Mouse (Mus musculus): Measurements from ENCODE around the gene Mog. TPM values are rescaled to one million over a fixed set of nuclear protein-coding genes. Genes with fewer than 3 reads are reported as not detected.
A peak's percentile ranks its signal among the peaks of the same experiment; 100 is the strongest.
"Not testable (repeated sequence)": the region's sequence is repeated elsewhere in the genome, so short reads cannot be mapped to it uniquely, and the experiment has no call there.

Gene Mog
- total RNA-seq, 1 experiment from 2014 or later: not detected

DNA sequence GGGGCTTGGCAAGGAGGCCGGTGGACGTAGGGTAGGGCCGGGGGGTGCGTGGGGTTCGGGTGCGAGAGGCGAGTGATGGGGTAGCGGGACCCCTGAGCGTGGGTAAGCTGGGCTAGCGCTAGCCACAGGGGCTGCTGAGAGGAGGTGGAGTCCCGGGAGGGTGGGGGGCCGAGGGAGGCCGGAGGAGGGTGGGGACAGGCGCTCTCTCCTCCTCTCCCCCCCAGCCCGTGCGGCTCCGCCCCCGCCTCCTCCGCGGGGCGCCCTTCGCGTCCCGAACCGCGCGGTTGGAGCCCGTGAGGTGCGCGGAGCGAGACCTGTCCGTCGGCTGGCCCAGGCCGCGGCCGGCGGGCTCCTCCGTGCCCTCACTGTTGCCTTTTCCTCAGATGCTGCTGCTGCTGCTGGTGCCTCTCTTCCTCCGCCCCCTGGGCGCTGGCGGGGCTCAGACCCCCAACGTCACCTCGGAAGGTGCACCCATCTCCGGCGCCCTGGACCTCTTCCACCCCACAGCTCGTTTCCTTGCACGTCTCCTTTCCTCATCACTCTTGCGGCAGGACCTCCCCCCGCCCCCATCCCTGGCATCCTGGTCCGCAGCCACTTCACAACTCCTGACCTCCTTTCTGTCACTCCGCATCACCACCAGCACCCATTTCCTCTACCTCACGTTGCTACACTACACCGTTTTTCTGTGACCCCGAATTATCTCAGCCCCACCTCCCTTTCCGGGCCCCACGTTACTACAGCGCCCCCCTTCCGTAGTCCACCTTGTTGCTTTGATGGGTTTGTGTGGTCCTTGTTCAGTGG is 23.3 kb upstream of the Mog start:
- peak; percentile 20 for ATAC-seq (replicated peaks; ENCODE audit: low read depth, poor library complexity, severe bottlenecking)

DNA sequence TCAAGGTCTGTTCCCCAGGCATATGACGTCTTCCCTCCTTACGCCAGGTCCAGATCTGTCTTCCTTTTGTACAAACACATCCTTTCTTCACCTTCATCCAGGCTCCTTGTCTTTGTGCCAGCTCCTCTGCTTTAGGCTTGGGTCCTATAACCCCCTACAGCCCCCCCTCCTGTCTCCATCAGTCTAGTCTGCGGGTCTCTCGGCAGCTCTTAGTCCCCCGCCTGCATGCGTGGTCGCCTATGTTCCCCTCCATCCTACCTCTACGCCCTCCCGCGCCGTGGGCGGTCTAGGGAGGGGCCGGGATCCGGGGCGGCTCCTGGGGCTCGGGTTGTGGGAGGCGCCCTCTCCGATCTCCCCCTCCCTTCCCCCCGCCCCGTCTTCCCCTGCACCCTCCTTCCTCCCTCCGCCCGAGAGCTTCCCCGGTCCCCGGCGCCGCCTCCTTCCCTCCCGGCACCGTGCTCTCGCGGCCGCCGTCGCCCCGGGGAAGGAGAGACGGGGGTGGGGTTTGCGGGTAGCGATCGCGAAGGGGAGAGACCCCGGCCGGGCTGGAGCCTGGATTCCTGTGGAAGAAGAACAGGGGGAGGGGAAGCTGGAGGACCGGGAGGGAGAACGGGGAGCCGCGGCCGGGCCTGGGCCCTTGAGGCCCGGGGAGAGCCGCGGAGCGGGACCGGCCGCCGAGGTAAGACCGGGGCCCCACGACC is 22.6 kb upstream of the Mog start, which contains the start of gene Gabbr1:
Gene Gabbr1 (plus strand): TSS at position 356 of the 701 bp plus-strand sequence.
- peak; percentile 64 for ATAC-seq (replicated peaks; ENCODE audit: low read depth, poor library complexity, severe bottlenecking)

DNA sequence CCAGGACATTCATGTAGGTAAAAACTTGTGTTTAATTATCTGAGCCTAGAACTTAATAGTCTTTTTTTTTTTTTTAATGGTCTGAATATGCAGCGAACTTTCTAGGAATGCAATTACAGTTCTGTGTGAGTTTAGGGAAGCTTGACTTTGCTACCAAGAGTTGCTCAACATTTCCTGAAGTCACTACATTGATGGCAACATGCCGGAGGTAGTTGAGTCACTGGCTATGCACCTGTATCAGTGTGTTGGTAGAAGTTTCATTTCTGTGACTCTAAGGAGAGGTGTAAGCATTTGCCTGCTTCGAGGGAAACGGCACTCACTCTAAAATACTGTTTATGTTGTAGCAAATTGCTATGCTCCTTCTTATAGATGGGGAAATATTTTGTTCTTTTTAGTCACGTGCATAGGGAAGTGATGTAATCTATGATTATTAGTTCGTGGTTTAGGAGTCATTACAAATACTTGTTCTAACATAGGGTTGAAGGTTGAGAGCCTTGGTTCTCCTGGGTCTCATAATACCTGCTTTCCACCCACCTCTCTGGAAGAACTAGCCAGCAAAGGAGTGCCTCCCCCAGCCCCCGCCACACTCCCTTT is 21.6 kb upstream of the Mog start:
- peak; percentile 41 for ATAC-seq (replicated peaks; ENCODE audit: low read depth, poor library complexity, severe bottlenecking)

DNA sequence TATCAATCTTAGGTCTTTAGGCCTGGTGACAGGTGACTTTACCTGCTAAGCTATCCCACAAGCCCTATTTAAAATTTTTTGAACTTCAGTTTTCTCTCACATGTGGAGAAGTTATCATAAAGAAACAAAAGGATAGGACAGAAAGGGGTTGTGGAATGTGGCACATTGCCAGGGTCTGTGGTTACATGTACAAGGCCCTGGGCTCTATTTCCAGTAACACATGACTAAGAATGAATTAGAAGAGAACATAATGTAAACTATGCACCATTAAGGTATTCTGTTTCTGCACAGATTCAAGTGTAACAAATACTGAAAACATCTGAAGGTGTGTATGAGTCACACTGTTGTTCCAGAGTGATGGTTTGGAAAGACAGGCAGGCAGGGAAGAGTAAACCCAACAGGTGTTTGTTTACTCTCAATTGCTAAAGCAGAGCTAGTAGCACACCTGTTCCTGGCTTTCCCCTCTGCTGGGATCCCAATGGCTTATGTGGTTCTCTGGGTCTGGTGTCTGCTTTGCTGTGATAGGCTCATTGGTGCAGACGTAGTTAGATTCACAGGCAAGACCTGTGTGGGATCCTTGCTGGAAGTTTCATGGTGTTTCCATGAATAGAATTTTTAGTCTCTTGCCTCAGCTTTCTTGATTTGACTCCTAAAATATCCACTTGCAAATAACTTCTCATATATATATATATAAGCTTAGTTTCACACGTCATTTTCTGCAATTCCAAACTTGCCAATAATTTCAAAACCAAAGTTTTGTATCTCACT is 16.1 kb upstream of the Mog start:
- ATAC-seq (replicated peaks; ENCODE audit: low read depth, poor library complexity, severe bottlenecking): peak; percentile 52; the same call in 1 of the 2 replicates

DNA sequence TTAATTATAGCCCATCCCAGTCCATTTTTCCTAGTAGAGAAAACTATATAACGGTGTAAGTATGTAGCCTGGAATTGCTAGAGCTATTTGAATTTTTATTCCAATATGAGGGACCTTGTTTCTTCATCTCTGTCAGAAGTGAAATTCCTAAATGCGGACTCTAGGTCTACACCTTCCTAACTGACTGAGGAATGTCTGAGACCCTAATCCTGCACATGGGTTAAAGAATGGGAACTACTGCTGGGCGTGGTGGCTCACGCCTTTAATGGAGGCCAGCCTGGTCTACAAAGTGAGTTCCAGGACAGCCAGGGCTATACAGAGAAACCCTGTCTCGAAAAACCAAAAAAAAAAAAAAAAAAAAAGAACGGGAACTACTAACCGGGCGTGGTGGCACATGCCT is 6.0 kb upstream of the Mog start:
- no peak for ATAC-seq (replicated peaks; ENCODE audit: low read depth, poor library complexity, severe bottlenecking)

DNA sequence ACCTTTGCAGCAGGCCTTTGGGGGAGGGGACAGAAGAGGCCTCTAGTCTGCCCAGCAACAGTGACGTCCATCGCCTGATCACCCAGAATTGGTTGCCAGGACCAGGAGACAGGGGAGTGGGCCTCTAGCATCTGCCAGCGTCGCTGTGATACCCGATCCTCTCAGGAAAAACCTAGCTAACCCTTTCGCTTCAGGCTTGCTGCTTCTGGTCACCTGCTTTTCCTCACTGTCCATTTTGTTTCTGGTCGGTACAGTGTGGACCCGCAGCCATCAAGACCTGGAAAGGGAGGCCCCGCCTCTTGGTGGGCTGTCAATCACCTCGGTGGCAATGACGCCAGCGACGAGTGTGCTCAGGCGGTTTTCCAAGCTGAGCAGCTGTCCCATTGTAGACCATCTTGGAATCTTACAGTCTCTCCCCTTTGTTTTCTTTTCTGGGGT is 5.5 kb upstream of the Mog start:
- peak; percentile 98 for ATAC-seq (replicated peaks; ENCODE audit: low read depth, poor library complexity, severe bottlenecking)

DNA sequence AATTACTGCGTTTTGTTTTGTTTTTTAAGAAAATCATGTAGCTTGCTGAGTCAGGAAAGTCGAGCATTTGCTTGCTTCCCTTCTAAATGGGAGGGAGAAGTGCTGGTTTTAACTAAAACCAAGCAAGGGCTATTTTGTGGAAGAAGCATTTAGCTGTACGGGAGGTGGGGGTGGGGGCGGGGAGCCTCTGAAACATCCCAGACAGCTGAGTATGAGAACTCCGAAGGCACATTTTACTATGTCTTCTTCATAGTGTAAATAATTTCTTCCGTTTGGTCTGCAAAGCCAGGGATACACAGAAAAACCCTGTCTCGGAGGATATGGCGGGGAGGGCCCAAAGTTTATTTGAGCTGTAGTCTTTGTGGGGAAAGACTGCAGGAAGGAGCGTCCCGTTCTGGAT is 5.0 kb upstream of the Mog start:
- no peak for ATAC-seq (replicated peaks; ENCODE audit: low read depth, poor library complexity, severe bottlenecking)

DNA sequence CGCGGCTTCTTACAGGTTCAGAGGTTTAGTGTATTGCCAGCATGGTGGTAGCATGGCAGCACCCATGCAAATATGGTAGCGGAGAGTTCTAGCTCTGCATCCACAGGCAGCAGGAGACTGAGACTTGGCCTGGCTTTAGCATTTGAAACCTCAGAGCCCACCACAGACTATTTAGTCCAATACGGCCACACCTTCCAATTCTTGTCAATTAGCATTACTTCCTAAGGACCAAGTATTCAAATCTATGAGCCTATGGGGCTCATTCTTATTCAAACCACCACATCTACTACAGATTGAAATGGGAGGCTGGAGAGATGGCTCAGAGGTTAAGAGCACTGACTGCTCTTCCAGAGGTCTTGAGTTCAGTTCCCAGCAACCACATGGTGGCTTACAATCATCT is 4.3 kb upstream of the Mog start:
- no peak for ATAC-seq (replicated peaks; ENCODE audit: low read depth, poor library complexity, severe bottlenecking)

DNA sequence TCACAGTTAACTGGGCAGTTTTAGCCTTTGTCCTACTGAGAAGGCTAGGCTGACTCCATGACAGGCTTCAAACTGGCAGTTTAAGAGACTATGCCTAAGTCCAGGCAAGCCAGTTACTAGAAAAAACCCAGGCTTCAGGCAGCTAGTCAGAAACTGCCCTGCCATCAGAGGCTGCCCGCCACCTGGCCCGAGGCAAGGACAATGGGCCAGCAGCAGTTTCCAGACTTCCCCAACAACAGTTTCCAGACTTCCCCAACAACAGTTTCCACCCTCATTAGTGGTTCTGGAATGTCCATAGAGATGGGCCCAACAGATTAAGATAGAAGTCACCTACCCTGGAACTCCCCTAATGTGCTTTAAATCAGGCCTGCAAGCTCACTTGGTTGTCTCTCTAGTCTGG is 3.2 kb upstream of the Mog start:
- ATAC-seq (replicated peaks; ENCODE audit: low read depth, poor library complexity, severe bottlenecking): no peak

DNA sequence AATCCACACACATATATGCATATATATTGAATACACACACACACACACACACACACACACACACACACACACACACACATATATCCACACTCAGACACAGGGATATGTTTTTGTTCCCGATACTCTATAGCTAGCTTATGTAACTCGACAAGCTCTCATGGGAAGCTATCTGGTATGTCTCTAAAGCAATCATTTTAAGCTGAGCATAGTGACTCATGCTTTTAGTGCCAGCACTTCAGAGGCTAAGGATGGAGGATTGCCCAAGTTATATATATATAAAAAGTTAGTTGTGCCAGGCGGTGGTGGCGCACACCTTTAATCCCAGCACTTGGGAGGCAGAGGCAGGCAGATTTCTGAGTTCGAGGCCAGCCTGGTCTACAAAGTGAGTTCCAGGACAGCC is 4.0 kb downstream of the Mog start:
- not testable (repeated sequence) for ATAC-seq (replicated peaks; ENCODE audit: low read depth, poor library complexity, severe bottlenecking)

DNA sequence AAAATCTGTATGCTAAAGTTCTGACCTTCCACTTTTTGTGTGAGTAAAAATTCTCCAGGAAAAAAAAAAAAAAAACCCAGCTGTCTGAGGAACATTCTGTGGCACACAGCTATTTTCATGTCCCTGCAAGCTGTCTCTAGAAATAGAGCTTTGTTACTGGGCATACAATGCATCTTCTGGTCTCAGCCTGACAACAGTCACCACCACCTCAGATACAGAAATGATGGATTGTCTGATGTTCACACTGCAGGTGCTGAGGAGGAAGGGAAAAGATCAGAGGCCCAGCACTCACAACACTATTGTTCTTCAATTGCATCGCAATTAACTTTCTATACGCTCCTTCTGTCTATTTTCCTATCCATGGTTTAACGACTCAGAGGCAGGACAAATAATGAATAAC is 4.9 kb downstream of the Mog start:
- ATAC-seq (replicated peaks; ENCODE audit: low read depth, poor library complexity, severe bottlenecking): no peak

DNA sequence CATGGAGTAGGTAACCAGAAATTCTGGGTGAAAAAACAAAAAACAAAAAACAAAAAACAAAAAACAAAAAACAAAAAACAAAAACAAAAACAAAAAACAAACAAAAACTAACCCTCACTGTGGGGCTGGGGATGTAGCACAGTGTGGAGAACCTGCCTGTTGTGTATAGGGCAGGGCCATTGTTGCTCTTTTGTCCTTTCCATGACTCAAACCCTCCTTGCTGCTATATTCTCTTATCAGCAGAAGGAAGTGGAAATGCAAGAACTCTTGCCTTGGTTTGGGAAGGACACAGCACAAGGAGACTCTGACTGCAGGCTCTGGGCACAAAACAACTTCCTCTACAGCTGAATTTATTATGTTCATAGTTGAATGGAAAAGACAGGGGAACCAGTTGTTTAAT is 6.9 kb downstream of the Mog start:
- no peak for ATAC-seq (replicated peaks; ENCODE audit: low read depth, poor library complexity, severe bottlenecking)

DNA sequence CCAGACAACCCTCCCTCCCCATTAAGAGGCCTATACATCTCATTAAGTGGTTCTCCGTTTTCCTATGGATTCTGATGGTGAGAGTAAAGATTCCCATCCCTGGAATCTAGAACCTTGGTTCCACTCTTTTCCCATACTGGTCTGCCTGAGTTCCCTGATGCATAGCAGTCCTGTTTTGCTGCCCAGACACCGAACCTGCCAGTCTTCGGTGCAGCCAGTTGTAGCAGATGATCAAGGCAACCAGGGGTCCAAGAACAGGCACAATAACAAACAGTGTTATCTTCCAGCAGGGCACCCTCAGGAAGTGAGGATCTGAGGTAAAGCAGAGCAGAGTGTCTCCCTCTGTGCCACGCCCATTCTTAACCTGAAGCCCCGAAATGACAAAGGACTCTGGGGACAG is 11.1 kb downstream of the Mog start:
- no peak for ATAC-seq (replicated peaks; ENCODE audit: low read depth, poor library complexity, severe bottlenecking)

DNA sequence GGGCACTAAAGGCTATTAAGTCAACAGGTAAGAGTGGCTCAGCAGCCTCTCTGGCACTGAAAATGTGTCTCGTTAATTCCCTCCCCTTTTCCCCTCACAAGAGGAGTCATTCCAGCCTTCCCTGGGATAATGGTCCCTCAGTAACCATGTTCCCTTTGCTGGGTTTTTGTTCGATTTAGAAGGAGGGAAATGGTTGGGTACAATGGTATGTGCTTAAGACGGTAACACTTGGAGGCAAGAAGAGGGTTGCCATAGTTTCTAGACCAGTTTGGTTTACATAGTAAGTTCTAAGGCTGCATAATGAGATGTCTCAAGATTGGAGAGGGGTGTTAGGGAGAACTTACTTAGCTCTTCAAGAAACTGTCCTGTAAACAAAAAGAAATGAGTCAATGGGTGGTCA is 11.5 kb downstream of the Mog start:
- no peak for ATAC-seq (replicated peaks; ENCODE audit: low read depth, poor library complexity, severe bottlenecking)

DNA sequence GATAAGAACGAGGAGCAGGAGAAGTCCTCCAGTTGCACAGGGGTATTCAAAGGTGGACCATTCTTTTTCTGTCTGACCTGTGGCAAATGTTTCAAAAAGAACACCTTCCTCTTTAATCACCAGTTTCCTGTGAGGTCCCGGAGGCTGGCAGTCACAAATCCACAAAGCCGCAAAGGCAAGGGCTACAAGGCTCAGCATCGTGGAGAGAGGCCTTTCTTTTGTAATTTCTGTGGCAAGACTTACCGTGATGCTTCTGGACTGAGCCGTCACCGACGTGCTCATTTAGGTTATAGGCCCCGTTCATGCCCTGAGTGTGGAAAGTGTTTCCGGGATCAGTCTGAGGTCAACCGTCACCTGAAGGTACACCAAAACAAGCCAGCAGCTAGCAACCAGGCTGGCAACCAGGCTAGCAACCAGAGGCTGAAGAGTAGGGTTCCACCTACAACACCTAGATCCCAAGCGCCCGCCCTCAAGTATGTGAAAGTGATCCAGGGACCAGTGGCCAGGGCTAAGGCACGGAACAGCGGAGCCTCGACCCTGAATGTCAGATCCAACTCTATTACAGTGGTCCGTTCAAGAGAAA is 13.6 kb downstream of the Mog start:
- ATAC-seq (replicated peaks; ENCODE audit: low read depth, poor library complexity, severe bottlenecking): peak; percentile 91

DNA sequence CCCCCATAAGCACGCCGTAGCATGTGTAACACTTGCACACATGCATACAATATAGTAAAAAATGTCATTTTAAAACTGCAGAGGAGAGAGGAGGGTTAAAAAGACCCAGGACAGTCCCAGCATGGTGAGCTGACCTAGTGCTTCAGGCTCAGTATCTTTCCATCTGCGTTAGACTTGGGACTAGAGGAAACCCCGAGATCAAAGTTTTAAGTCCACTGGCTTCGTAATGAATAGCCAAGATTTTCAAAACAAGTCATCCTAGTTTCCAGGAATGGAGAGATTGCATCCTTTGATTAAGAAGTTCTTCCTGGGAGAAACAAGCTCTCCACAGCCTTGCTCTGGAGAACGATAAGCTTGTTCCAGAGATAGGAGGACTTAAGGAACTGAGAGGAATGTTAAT is 15.0 kb downstream of the Mog start:
- no peak for ATAC-seq (replicated peaks; ENCODE audit: low read depth, poor library complexity, severe bottlenecking)

DNA sequence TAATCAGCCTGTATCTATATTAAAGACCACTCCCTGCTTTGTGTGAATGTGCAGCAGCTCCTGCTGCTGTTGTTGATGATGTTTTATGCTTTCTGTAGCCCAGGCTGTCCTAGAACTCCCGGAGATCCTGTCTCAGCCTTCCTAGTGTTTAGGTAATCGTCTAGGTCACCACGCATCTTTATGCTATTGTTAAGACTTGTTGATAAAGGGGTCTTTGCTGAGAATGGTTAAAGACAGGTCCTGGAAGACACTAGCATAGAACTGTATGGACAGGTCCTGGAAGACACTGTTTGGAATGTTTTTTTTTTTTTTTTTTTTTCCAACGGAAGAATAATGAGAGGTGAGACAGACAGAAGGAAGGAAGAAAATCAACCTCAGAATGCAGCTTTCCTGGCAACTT is 19.8 kb downstream of the Mog start:
- ATAC-seq (replicated peaks; ENCODE audit: low read depth, poor library complexity, severe bottlenecking): no peak

DNA sequence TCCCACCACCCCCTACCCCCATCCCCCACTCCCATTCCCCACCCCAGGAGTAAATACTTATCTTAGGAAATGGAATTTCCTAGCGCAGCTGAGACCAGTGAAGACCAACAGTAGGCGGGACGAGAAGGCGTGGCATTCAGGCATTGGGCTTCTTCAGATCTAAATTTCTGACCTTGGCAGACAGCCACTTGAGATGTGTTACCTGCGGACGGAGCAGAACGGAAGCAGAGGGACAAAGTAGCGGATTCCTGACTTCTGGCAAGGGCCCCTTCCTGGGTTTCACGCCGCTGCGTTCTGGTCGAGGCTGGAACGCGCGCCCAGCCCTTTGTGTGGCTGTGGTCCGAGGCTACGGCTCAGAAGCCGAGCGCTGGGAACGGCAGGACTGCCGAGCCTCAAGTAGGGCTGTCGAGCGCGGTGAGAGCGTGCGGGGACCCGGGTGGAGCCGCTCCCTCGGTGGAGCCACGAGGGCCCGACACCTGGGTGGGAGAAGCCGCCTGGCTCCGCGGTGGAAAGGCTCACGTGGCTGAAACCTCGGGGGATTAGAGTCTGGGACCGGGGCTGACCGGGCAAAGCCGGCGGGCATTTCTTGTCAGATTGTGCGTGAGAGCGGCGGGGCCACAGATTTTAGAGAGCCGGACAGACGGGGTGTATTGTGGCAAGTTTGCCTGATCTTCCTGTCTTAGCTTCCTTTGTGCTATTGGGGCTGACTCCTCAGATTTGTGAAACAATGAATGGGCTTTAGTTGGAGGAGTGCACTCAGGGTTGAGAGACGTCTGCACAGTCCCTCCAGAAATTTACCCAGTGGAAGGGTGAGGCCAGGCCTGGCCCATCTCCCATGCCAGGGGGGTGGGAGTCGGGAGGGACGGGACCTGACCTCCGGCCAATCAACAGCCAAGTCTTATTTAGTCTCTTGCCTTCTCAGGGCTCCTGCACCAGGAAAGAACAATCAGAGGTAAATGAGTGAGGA is 20.6 kb downstream of the Mog start:
- ATAC-seq (replicated peaks; ENCODE audit: low read depth, poor library complexity, severe bottlenecking): peak; percentile 62

DNA sequence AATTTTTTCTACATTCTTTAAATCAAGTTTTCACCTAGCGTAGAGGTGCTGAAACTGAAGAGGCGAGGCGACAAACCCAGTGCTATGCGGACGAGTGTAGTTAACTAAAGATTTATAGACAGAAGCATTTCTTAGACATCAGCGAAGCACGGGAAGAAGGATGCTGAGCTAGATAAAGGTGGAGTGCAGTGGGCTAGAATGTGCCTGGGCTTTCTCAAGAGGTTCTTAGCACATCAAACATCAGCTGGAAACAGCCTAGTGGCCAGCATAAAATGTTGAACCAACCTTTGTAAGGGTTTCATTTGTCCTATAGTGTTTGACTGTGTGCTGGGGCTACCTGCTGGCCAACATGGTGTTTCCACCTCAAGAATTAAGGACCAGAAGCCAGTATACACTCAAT is 22.3 kb downstream of the Mog start, which contains the start of gene Zfp57:
Gene Zfp57 (plus strand): TSS at position 301 of the 400 bp plus-strand sequence.
- ATAC-seq (replicated peaks; ENCODE audit: low read depth, poor library complexity, severe bottlenecking): no peak
